Mouse (Mus musculus) cerebral cortex, adult 2 months (tissue): ENCODE data around the gene Usp47.

ENCODE experiments used
- WGBS: fragments of 180-500 bp; shearing (Covaris S2); methylation state at CpG from one replicate; pipeline ENCODE4 v1.1.7; 2018; 5-methylcytosine and 5-hydroxymethylcytosine counted together

Gene Usp47

DNA sequence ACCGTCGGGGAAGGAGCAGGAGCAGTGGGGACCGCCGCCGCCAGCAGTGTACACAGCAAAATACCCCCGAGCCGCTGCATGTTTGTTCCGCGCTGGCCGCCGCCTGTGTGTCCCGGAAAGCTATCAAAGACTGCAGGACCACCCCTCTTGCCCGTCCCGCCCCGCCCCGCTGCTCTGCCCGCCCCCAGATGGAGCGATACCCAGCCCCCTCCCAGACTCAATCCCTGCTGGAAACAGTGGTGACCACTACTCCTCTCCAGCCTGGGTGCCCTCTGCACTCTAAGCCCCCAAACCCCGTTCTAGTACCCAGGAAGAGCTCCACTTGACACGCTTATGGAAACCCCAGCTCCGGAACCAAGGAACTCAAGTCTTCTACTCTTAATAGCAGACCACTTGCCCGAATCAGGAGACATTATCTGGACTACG, 135.0 kb downstream of the Usp47 start:
- 3% methylated on average over 23 of the region's 23 CpGs for WGBS

DNA sequence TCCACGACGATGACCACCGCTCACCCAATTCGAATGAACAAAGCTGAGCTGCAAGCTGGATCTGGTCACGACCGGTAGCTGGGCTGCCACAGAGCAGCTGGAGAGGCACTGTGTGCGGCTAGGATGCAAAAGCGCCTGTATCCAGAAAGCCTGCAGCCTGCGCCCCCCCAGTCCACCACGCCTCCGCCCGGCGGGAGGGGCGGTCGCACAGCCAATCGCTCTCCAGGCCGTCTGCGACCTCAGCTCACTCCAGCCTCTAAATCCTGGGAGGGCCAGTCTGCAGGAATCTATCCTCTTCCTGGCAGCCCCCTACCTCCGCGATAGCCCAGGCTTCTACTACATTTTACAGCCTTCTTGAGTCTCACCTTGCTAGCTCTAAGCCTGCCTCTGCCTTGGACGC, 135.6 kb downstream of the Usp47 start, which contains the start of gene Dkk3:
Gene Dkk3, minus strand, starts transcription at position 116 of the 400 bp plus-strand sequence.
- 17% methylated on average over 21 of the region's 21 CpGs for WGBS

DNA sequence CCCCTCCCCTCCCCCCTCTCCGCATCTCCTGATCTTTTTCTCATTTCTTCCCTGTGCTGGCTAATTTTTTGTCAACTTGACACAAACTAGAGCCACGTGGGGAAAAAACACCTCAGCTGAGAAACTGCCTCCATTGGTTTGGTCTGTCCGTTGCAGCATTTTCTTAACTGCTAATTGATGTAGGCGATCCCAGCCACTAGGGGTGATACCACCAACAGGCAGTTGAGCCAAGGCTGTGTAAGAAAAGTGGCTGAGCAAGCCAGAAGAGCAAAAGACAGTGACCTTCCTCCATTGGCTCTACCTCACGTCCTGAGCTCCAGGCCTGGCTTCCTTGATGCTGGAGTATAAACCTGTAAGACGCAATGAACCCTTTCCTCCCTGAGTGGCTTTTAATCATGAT, 136.5 kb downstream of the Usp47 start:
- 40% methylated on average over 5 of the region's 6 CpGs for WGBS
